7 mouse cellular contexts compared by ENCODE assay signal in the genomic region with DNA sequence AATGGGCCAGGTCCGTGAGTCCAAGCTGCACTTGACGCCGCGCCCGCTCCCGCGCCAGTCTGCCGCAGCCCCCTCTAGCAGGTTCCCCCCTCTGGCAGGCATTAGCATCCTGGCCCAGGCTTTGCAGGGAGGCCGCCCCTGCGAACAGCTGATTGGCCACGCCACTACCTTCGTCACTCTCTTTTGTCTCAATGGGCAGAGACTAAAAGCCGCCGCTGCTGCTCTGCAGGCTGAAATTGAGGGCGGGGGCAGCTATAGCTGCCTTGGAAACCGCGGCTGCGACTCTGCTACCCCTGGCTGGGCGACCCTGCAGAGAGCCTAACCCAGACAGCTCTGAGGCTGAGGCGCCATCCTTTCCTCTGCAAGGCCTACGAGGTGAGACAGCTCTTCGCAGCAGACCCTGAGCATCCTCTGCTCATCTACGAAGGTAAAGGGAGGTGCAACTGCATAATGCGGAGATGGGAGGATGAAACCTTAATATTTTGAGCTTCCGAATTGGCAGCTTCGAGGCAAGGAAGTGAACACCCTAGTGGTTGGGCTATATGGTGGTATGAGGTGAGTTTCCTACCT. TPM values are rescaled to one million over a fixed set of nuclear protein-coding genes. Genes with fewer than 3 reads are reported as not detected.
DNase-seq lines count a peak whose midpoint lies in the region; ATAC-seq lines count a peak whose summit lies in the region.

A gene (plus strand): TSS at position 178 of the 570 bp plus-strand sequence.

- ATAC-seq in embryonic facial prominence, embryonic 12.5 days (ENCODE audit: insufficient number of reproducible peaks, insufficient read depth, low FRiP score, low TSS enrichment), result peak; percentile 98
- 0 out of 2 replicates have a peak, but pooled peaks have one; percentile 77 for ATAC-seq in heart, embryonic 11.5 days (replicated peaks; ENCODE audit: insufficient number of reproducible peaks, low FRiP score, low TSS enrichment)
- peak; percentile 97 for ATAC-seq in kidney, embryonic 16.5 days (ENCODE audit: low FRiP score, low TSS enrichment)
- ATAC-seq in limb, embryonic 15.5 days (ENCODE audit: insufficient number of reproducible peaks, low FRiP score, low TSS enrichment, low read depth), result peak; percentile 86; the same call in 1 of the 2 replicates
- peak; percentile 98 for ATAC-seq in midbrain, embryonic 16.5 days

- H3K4me1 ChIP-seq in embryonic facial prominence, embryonic 12.5 days, result no peaks in the 10 kb centered on the region
- H3K4me1 ChIP-seq in heart, embryonic 11.5 days (ENCODE audit: control insufficient read depth, insufficient read depth, low read length), result no peaks in the 10 kb centered on the region
- H3K4me1 ChIP-seq in kidney, embryonic 16.5 days (ENCODE audit: insufficient read depth, low read length), result no peaks in the 10 kb centered on the region
- no peaks in the 10 kb centered on the region for H3K4me1 ChIP-seq in limb, embryonic 15.5 days
- H3K4me1 ChIP-seq in midbrain, embryonic 16.5 days (ENCODE audit: control insufficient read depth, insufficient read depth, low read length), result peaks cover 18% of the 10 kb centered on the region

- DNase-seq in adrenal gland, postnatal 4 days (ENCODE audit: low spot score in 2 of 2), result peak in 1 of 2 experiments; percentile 7
- peak; percentile 25 to 29 for DNase-seq in spleen, postnatal 14 days (ENCODE audit: low spot score in 2 of 2)

- no peaks in the 10 kb centered on the region for H3K36me3 ChIP-seq in embryonic facial prominence, embryonic 12.5 days
- no peaks in the 10 kb centered on the region for H3K36me3 ChIP-seq in heart, embryonic 11.5 days (ENCODE audit: control insufficient read depth, insufficient read depth, low read length)
- H3K36me3 ChIP-seq in kidney, embryonic 16.5 days (ENCODE audit: insufficient read depth, low read length), result no peaks in the 10 kb centered on the region
- no peaks in the 10 kb centered on the region for H3K36me3 ChIP-seq in limb, embryonic 15.5 days
- no peaks in the 10 kb centered on the region for H3K36me3 ChIP-seq in midbrain, embryonic 16.5 days (ENCODE audit: control insufficient read depth, insufficient read depth, low read length)

- H3K27ac ChIP-seq in embryonic facial prominence, embryonic 12.5 days, result 0 out of 2 replicates have a peak within 1 kb of the TSS, but pooled peaks have one; percentile 36
- no peak within 1 kb of the TSS for H3K27ac ChIP-seq in heart, embryonic 11.5 days (ENCODE audit: low read depth, low read length)
- no peak within 1 kb of the TSS for H3K27ac ChIP-seq in kidney, embryonic 16.5 days (ENCODE audit: low read length)
- H3K27ac ChIP-seq in limb, embryonic 15.5 days, result no peak within 1 kb of the TSS
- peak within 1 kb of the TSS; percentile 93 for H3K27ac ChIP-seq in midbrain, embryonic 16.5 days (ENCODE audit: low read length)

- H3K27me3 ChIP-seq in embryonic facial prominence, embryonic 12.5 days, result peaks cover 18% of the 10 kb centered on the region
- peaks cover 12% of the 10 kb centered on the region for H3K27me3 ChIP-seq in heart, embryonic 11.5 days (ENCODE audit: control insufficient read depth, insufficient read depth, low read length)
- peaks cover 35% of the 10 kb centered on the region; the same call in 1 of the 2 replicates for H3K27me3 ChIP-seq in kidney, embryonic 16.5 days (ENCODE audit: insufficient read depth, low read length)
- H3K27me3 ChIP-seq in limb, embryonic 15.5 days, result peaks cover 29% of the 10 kb centered on the region; the same call in 1 of the 2 replicates
- H3K27me3 ChIP-seq in midbrain, embryonic 16.5 days (ENCODE audit: control insufficient read depth, insufficient read depth, low read depth, low read length), result no peaks in the 10 kb centered on the region

- H3K9me3 ChIP-seq in embryonic facial prominence, embryonic 12.5 days, result no peaks in the 10 kb centered on the region
- H3K9me3 ChIP-seq in heart, embryonic 11.5 days (replicated peaks; ENCODE audit: control insufficient read depth, low read length), result no peaks in the 10 kb centered on the region
- H3K9me3 ChIP-seq in kidney, embryonic 16.5 days (ENCODE audit: low read length), result no peaks in the 10 kb centered on the region
- no peaks in the 10 kb centered on the region for H3K9me3 ChIP-seq in limb, embryonic 15.5 days
- no peaks in the 10 kb centered on the region for H3K9me3 ChIP-seq in midbrain, embryonic 16.5 days (replicated peaks; ENCODE audit: control insufficient read depth, low read length, poor library complexity, severe bottlenecking)

- H3K9ac ChIP-seq in embryonic facial prominence, embryonic 12.5 days, result peak within 1 kb of the TSS; percentile 38; the same call in 1 of the 2 replicates
- H3K9ac ChIP-seq in heart, embryonic 11.5 days (ENCODE audit: low read depth, low read length), result no peak within 1 kb of the TSS
- H3K9ac ChIP-seq in kidney, embryonic 16.5 days (replicated peaks; ENCODE audit: low read length), result peak within 1 kb of the TSS; percentile 58
- H3K9ac ChIP-seq in limb, embryonic 15.5 days, result 0 out of 2 replicates have a peak within 1 kb of the TSS, but pooled peaks have one; percentile 10
- H3K9ac ChIP-seq in midbrain, embryonic 16.5 days (ENCODE audit: low read depth, low read length), result peak within 1 kb of the TSS; percentile 70

- H3K4me2 ChIP-seq in embryonic facial prominence, embryonic 12.5 days (replicated peaks), result peak within 1 kb of the TSS; percentile 55
- peak within 1 kb of the TSS; percentile 68 for H3K4me2 ChIP-seq in heart, embryonic 11.5 days
- H3K4me2 ChIP-seq in kidney, embryonic 16.5 days (replicated peaks; ENCODE audit: low read depth, low read length), result peak within 1 kb of the TSS; percentile 55
- peak within 1 kb of the TSS; percentile 59 for H3K4me2 ChIP-seq in limb, embryonic 15.5 days
- peak within 1 kb of the TSS; percentile 61 for H3K4me2 ChIP-seq in midbrain, embryonic 16.5 days (ENCODE audit: low read length)

- H3K4me3 ChIP-seq in embryonic facial prominence, embryonic 12.5 days, result peak within 1 kb of the TSS; percentile 43
- peak within 1 kb of the TSS; percentile 36 for H3K4me3 ChIP-seq in heart, embryonic 11.5 days (ENCODE audit: low read depth, low read length)
- peak within 1 kb of the TSS; percentile 50 for H3K4me3 ChIP-seq in kidney, embryonic 16.5 days (ENCODE audit: low read length)
- H3K4me3 ChIP-seq in limb, embryonic 15.5 days, result peak within 1 kb of the TSS; percentile 45
- peak within 1 kb of the TSS; percentile 53 for H3K4me3 ChIP-seq in midbrain, embryonic 16.5 days (ENCODE audit: low read depth, low read length)

- 14% methylated on average over 26 of the region's 26 CpGs for WGBS in embryonic facial prominence, embryonic 12.5 days
- 16% methylated on average over 26 of the region's 26 CpGs for WGBS in heart, embryonic 11.5 days (ENCODE audit: insufficient replicate concordance)
- 19% methylated on average over 24 of the region's 26 CpGs for WGBS in kidney, embryonic 16.5 days
- WGBS in limb, embryonic 15.5 days, result 17% methylated on average over 26 of the region's 26 CpGs
- 21% methylated on average over 26 of the region's 26 CpGs for WGBS in midbrain, embryonic 16.5 days

RNA-seq across cellular contexts. Expression of the gene that starts here (rescaled TPM):
- 10 to 100 TPM; 17.9 to 20.8 TPM for total RNA-seq in adrenal gland, postnatal 4 days (2021)
- 51.7 and 55.0 TPM in 2 replicates for polyA plus RNA-seq in embryonic facial prominence, embryonic 12.5 days (2016; fragmentation: Nextera tagmentation; extraction: Ambion mirVana)
- polyA plus RNA-seq in heart, embryonic 11.5 days (2014; fragmentation: Nextera tagmentation; extraction: Ambion mirVana), result 4.2 TPM in 2 replicates
- polyA plus RNA-seq in kidney, embryonic 16.5 days (2015; fragmentation: Nextera tagmentation; extraction: Ambion mirVana), result 26.1 and 30.8 TPM in 2 replicates
- polyA plus RNA-seq in limb, embryonic 15.5 days (2015; fragmentation: Nextera tagmentation; extraction: Ambion mirVana), result 13.8 and 16.3 TPM in 2 replicates
- 473 and 553 TPM in 2 replicates for polyA plus RNA-seq in midbrain, embryonic 16.5 days (2015; fragmentation: Nextera tagmentation; extraction: Ambion mirVana)

Comparison
In these comparisons a context has a peak if more than half of its experiments do, and no peak if none do; other contexts are left out.
1. H3K27ac ChIP-seq: peak in embryonic facial prominence, embryonic 12.5 days (single experiment) and midbrain, embryonic 16.5 days (single experiment); none in heart, embryonic 11.5 days (single experiment), kidney, embryonic 16.5 days (single experiment) and limb, embryonic 15.5 days (single experiment).
2. Peak in every context shown above with its lines, with median percentiles within 50 percentile points of each other: ATAC-seq, H3K4me2 ChIP-seq and H3K4me3 ChIP-seq.